Mouse (Mus musculus) liver, embryonic 14.5 days (tissue): ENCODE results near the gene Oxct2b. TPM values are rescaled to one million over a fixed set of nuclear protein-coding genes. Genes with fewer than 3 reads are reported as not detected.
"Not testable (repeated sequence)": the region's sequence is repeated elsewhere in the genome, so short reads cannot be mapped to it uniquely, and the experiment has no call there.

Source experiments
- ATAC-seq: fragments of 200-750 bp; cut with Nextera tagmentation; 2 replicates; pipeline ENCODE4 v1.8.0; 2017; ENCODE audit warnings: moderate number of reproducible peaks, mild to moderate bottlenecking, moderate library complexity; ENCODE audit not compliant: insufficient read depth
- DNase-seq, 3 experiments: peaks; one replicate each; pipeline ENCODE4 v3.0.0-alpha.2; 2012 to 2013; ENCODE audit warnings: low read depth in 3 of 3, low spot score in 3 of 3
- H3K27ac ChIP-seq: fragments of 300-500 bp; sonication (generic); 2 replicates; pipeline ENCODE4 v1.5.1; 2014; ENCODE audit warnings: moderate library complexity, mild to moderate bottlenecking, control low read depth, inconsistent platforms
- H3K27me3 ChIP-seq: fragments of 300-500 bp; sonication (generic); 2 replicates; pipeline ENCODE4 v1.6.1; 2014; ENCODE audit warnings: mild to moderate bottlenecking, low read length, moderate library complexity; ENCODE audit not compliant: control insufficient read depth, insufficient read depth
- H3K36me3 ChIP-seq: fragments of 300-500 bp; sonication (generic); replicated peaks from 2 replicates; pipeline ENCODE4 v1.6.1; 2014; ENCODE audit warnings: low read depth; ENCODE audit not compliant: control insufficient read depth, insufficient read depth
- H3K4me1 ChIP-seq, 2 experiments: fragments of 200-500 bp in 1 of 2; fragments of 300-500 bp in 1 of 2; sonication (generic) in 1 of 2; replicated peaks; 2 replicates each; pipeline ENCODE4 v1.6.1; 2012 to 2014; ENCODE audit warnings: antibody characterized with exemption in 1 of 2, inconsistent platforms in 1 of 2, low read length in 1 of 2; ENCODE audit not compliant: control insufficient read depth in 2 of 2, insufficient read depth in 2 of 2
- H3K4me2 ChIP-seq: fragments of 300-500 bp; sonication (generic); 2 replicates; pipeline ENCODE4 v1.6.1; 2014; ENCODE audit warnings: low read depth, mild to moderate bottlenecking, control low read depth, moderate library complexity
- H3K4me3 ChIP-seq, 2 experiments: fragments of 200-500 bp in 1 of 2; fragments of 300-500 bp in 1 of 2; sonication (generic) in 1 of 2; 2 replicates each; pipeline ENCODE4 v1.5.1; 2012 to 2014; ENCODE audit warnings: low read depth in 2 of 2, low read length in 2 of 2, mild to moderate bottlenecking in 2 of 2, control low read depth in 1 of 2, inconsistent platforms in 1 of 2, moderate library complexity in 1 of 2; ENCODE audit not compliant: insufficient read depth in 1 of 2
- H3K9ac ChIP-seq: fragments of 300-500 bp; sonication (generic); replicated peaks from 2 replicates; pipeline ENCODE4 v1.6.1; 2014; ENCODE audit warnings: mild to moderate bottlenecking, control low read depth, moderate library complexity
- H3K9me3 ChIP-seq: fragments of 300-500 bp; sonication (generic); 2 replicates; pipeline ENCODE4 v1.6.1; 2016; ENCODE audit warnings: low read length, mixed read lengths; ENCODE audit not compliant: control insufficient read depth
- CTCF ChIP-seq: IDR thresholded peaks from 2 replicates; pipeline ENCODE4 v1.5.1; 2016; ENCODE audit warnings: antibody characterized with exemption, low read depth, control low read depth
- EP300 ChIP-seq: IDR thresholded peaks from 2 replicates; pipeline ENCODE4 v1.6.1; 2016; ENCODE audit warnings: antibody characterized with exemption, low read depth
- WGBS: fragments of 180-500 bp; shearing (Covaris S2); extraction: QIAGEN DNeasy Blood & Tissue Kit; methylation state at CpG from one replicate; pipeline ENCODE4 v1.1.7; 2014; ENCODE audit not compliant: insufficient replicate concordance; 5-methylcytosine and 5-hydroxymethylcytosine counted together
- polyA plus RNA-seq, 2 experiments: library from polyadenylated mRNA; depleted of rRNA in 1 of 2; stranded (reverse) in 1 of 2; unstranded in 1 of 2; fragments of >200 nt; fragmentation: Nextera tagmentation in 1 of 2; extraction: Ambion mirVana in 1 of 2; gene quantifications; 2 replicates each; pipeline versions ENCODE4 v1.2.1 to v1.2.3; 2012 to 2014

The Oxct2b gene
- polyA plus RNA-seq, 2 experiments = not detected

DNA sequence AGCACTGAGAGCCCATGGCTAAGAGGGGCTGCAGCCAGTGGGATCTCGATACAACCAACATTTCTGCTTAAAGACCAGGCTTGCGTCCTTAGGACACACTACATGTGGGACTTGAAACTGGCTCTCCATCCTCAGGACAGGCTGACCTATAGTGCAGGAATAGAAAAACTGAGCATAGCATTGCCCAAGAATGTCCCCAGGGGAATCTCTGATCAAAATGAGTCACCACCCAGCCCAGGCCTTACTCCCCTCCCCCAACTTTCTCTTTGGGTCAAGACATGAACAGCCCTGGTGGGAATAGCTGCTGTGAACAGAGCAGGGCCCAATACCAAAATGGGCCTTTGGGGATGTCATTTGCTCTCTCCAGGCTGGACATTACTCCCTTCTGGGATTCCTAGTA lies 9.2 kb upstream of the Oxct2b start:
- H3K36me3 ChIP-seq = no peaks in the 10 kb centered on the region
- no peak overlapping the region for H3K4me2 ChIP-seq
- 60% methylated on average over 2 of the region's 2 CpGs for WGBS
- no peak overlapping the region for H3K27ac ChIP-seq
- H3K4me3 ChIP-seq = no peak overlapping the region
- peaks cover 20% of the 10 kb centered on the region for H3K27me3 ChIP-seq
- DNase-seq = no peak
- no peak for ATAC-seq
- H3K9me3 ChIP-seq = no peaks in the 10 kb centered on the region
- TF ChIP-seq CTCF (no peak), EP300 (no peak)
- no peak overlapping the region for H3K9ac ChIP-seq
- H3K4me1 ChIP-seq = no peaks in the 10 kb centered on the region

DNA sequence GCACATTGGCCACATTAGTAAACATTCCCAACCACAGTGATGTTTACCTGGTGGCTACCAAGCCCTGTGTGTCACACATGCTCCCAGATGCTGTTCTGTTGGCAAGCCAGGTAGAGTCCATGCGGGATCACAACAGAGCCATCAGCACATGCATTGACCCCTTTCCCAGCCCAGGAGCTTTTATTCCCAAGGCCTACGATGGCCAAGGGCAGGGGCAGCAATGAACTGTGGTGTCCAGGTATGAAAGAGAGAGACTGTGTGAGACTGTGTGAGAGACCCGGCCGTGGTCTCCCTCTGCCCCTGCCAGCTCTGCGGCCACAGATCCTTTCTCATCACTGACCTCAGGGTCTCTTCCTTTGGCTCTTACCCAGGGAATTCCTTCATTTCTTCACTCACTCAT lies 8.0 kb upstream of the Oxct2b start:
- H3K27me3 ChIP-seq = peaks cover 20% of the 10 kb centered on the region
- WGBS = 73% methylated on average over 5 of the region's 5 CpGs
- no peak for ATAC-seq

DNA sequence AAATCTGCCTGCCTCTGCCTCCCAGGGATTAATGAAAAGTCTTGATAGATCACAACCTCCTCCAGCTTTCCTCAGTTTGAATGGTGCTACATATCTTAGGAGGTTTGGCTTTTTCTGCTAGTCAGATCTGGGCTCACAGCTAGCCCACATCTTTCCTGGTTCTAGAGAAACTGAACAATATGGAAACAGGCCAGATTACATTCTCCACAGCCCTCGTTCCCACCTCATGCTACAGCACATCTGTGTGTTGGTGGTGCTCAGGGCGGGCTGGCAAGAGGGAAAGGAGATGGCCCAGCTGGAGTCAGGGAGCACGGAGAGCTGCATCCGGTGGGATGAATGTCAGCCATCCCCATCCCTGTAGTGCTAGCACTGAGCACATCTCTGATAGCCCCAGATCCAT lies 5.3 kb upstream of the Oxct2b start:
- H3K4me1 ChIP-seq = no peaks in the 10 kb centered on the region; a peak in 1 of 4 replicates
- no peak for ATAC-seq
- H3K4me2 ChIP-seq = no peak overlapping the region
- TF ChIP-seq EP300 = no peak
- TF ChIP-seq CTCF = no peak
- DNase-seq = no peak
- 48% methylated on average over 4 of the region's 4 CpGs for WGBS
- H3K27ac ChIP-seq = no peak overlapping the region
- H3K9ac ChIP-seq = no peak overlapping the region
- no peaks in the 10 kb centered on the region for H3K36me3 ChIP-seq
- H3K4me3 ChIP-seq = no peak overlapping the region
- peaks cover 3% of the 10 kb centered on the region for H3K27me3 ChIP-seq
- no peaks in the 10 kb centered on the region for H3K9me3 ChIP-seq

More for the DNA sequence above, 8.0 kb upstream of the Oxct2b start:
- no peak overlapping the region for H3K9ac ChIP-seq
- TF ChIP-seq CTCF (no peak), EP300 (no peak)
- no peaks in the 10 kb centered on the region for H3K36me3 ChIP-seq
- no peak overlapping the region for H3K4me2 ChIP-seq
- DNase-seq = no peak
- H3K4me3 ChIP-seq = no peak overlapping the region
- H3K4me1 ChIP-seq = no peaks in the 10 kb centered on the region; a peak in 1 of 4 replicates
- no peaks in the 10 kb centered on the region for H3K9me3 ChIP-seq
- no peak overlapping the region for H3K27ac ChIP-seq

DNA sequence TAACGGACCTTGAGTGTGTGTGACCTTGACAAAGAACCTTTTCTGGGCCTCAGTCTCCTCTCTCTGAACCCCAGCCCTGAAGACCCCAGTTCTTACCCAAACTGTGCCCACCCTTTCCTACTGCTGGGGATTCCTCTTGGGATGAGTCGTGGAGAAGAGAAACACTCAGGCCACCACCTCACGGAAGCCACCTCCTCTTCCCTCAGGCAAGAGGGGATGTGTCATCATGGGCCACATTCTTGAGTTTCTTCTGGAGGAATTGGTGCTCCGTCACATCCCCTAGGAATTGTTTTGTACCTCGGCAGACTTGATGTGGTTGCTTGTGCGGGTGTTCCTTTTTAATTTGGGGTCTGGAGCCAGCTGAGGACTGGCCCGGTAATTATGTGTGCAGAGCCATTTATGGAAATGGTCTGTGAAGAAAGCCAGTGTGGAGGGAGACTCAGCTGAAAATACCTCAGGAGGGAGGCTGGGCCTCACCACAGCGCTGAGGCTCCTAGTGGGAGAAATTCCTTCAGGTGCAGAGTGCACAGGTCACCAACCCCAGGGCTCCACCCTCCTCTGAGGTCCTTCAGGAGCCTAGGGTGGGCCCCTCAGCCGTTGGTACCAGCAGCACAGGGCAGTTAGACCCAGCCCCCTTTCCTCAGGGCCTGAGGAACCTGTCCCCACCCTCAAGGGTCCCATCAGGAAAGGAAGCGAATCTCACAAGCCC lies 4.6 kb upstream of the Oxct2b start:
- H3K9me3 ChIP-seq, H3K4me2 ChIP-seq, H3K36me3 ChIP-seq, H3K4me3 ChIP-seq, H3K9ac ChIP-seq, DNase-seq, H3K4me1 ChIP-seq, ATAC-seq, H3K27ac ChIP-seq, H3K27me3 ChIP-seq: not testable (repeated sequence)
- WGBS = 57% methylated on average over 10 of the region's 10 CpGs

DNA sequence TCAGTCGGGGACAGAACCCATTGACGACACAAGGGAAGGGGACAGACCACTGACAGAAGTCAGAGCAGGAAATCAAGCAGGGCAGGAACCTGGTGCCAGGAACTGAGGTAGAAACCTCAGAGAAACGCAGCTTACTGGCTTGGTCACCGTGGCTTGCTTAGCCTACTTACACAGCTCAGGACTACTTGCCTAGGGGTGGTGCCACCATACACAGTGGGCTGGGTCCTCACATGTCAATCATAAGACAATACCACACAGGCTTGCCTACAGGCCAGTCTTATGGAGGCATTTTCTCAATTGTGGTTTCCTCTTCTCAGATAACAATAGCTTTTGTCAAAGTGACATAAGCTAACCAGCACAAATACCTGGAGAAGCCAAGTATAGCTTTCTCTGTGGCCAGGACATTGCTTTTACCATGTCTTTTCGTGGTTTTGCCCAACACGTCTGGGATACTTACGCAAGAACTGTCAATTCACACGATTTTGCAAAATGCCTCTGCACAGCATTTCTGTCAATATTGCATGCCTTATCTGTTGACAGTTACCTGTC lies 3.8 kb upstream of the Oxct2b start:
- DNase-seq (no peak), ATAC-seq (no peak)
- H3K4me2 ChIP-seq = no peak overlapping the region
- no peaks in the 10 kb centered on the region for H3K36me3 ChIP-seq
- WGBS = 20% methylated on average over 8 of the region's 8 CpGs
- H3K4me3 ChIP-seq = no peak overlapping the region
- no peaks in the 10 kb centered on the region; a peak in 1 of 4 replicates for H3K4me1 ChIP-seq
- H3K9ac ChIP-seq = no peak overlapping the region
- H3K27ac ChIP-seq = no peak overlapping the region
- H3K9me3 ChIP-seq = no peaks in the 10 kb centered on the region
- TF ChIP-seq EP300 (no peak), CTCF (no peak)
- H3K27me3 ChIP-seq = peaks cover 6% of the 10 kb centered on the region

DNA sequence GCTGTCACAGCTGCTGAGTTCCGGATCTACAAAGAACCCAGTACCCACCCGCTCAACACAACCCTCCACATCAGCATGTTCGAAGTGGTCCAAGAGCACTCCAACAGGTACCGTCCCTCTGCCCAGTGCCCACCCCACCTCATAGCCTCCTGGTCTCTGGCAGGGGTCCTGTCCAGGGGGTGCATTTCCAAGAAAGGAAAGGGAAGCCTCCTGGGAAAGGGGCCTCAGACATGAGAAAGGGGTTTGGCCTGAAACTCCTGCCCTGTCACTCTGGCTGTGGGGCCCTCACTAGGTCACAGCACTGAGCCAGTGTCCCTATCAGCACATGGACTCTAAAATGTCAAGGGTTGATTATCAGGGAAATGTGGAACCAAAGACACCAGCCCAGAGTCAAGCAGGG lies 1.4 kb upstream of the Oxct2b start:
- H3K9me3 ChIP-seq, H3K4me2 ChIP-seq, DNase-seq, H3K27me3 ChIP-seq, H3K36me3 ChIP-seq, ATAC-seq, H3K4me3 ChIP-seq, H3K27ac ChIP-seq, H3K9ac ChIP-seq, H3K4me1 ChIP-seq: not testable (repeated sequence)
- WGBS = 85% methylated on average over 4 of the region's 4 CpGs

DNA sequence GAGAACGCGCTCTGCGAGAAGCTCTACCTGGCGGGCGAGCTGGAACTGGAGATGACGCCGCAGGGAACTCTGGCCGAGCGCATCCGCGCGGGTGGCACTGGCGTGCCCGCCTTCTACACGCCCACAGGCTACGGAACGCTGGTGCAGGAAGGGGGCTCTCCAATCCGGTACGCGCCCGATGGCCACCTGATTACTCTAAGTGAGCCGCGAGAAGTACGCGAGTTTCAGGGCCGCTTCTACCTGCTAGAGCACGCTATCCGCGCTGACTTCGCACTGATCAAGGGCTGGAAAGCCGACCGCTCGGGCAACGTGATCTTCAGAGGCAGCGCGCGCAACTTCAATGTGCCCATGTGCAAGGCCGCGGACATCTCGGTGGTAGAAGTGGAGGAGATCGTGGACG lies 574 bp downstream of the Oxct2b start:
- not testable (repeated sequence) for ATAC-seq
- WGBS = 19% methylated on average over 30 of the region's 42 CpGs

More for the DNA sequence above, 574 bp downstream of the Oxct2b start:
- H3K9ac ChIP-seq, H3K4me1 ChIP-seq, DNase-seq, H3K4me2 ChIP-seq, H3K27me3 ChIP-seq, H3K27ac ChIP-seq, H3K36me3 ChIP-seq, H3K4me3 ChIP-seq, H3K9me3 ChIP-seq: not testable (repeated sequence)
